Mouse (Mus musculus): ENCODE data around the gene Tnr. TPM values are rescaled to one million over a fixed set of nuclear protein-coding genes. Genes with fewer than 3 reads are reported as not detected.

Tnr gene
- polyA plus RNA-seq, 1 experiment from 2014 or later: 5.3 TPM

DNA sequence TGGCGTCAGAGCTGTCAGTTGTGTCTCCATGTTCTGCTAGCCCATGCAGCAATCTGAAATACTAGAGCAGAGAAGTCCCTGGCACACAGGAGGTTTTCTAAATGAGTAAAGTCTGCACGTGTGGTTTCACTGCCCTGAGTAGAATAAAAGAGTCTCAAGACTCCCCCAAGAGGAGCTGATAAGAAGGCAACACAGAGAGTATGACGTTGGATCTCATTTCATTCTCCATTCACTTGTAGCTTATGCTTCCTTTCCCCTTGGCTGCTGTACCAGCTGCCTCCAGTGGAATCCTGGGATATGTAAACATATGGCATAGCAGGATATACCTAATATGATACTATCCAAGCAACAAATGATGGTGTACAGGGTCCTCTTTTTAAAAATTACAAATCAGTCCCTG, 285.9 kb downstream of the Tnr start:
- Histone ChIP-seq H3K27me3 (replicated peaks) (no peaks in the 10 kb centered on the region), H3K36me3 (no peaks in the 10 kb centered on the region), H3K9me3 (replicated peaks) (no peaks in the 10 kb centered on the region), H3K4me2 (no peak overlapping the region), H3K4me1 (peaks cover 7% of the 10 kb centered on the region; the same call in 1 of the 2 replicates), H3K4me3 (replicated peaks) (no peak overlapping the region), H3K9ac (replicated peaks) (no peak overlapping the region), H3K27ac (replicated peaks) (no peak overlapping the region)
- 59% methylated on average over 3 of the region's 3 CpGs for WGBS
- no peak for ATAC-seq (ENCODE audit: low FRiP score)

DNA sequence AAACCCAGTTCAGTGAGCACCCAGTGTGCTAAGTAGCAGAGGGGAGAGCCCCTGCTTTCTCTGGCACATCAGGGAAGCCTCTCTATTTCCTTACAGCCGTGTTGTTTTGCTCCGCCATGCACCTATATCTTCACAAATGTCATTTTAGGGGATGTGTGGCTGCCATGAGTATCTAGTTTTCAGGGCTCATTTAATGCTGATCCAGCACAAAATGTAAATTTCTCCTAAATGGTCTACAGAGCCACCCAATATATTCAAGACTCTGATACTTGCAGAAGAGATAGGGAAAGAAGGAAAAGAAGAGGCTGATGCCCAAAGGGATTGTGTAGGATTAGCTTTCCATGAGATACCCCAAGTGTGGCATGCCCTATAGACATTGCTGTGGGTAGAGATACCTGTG, 288.2 kb downstream of the Tnr start:
- H3K9me3 ChIP-seq (replicated peaks): no peaks in the 10 kb centered on the region
- H3K27me3 ChIP-seq (replicated peaks): no peaks in the 10 kb centered on the region
- H3K9ac ChIP-seq (replicated peaks): no peak overlapping the region
- H3K4me3 ChIP-seq (replicated peaks): no peak overlapping the region
- H3K36me3 ChIP-seq: no peaks in the 10 kb centered on the region
- H3K4me2 ChIP-seq: no peak overlapping the region
- 88% methylated on average over 2 of the region's 2 CpGs for WGBS
- H3K4me1 ChIP-seq: peaks cover 16% of the 10 kb centered on the region
- H3K27ac ChIP-seq (replicated peaks): no peak overlapping the region
- no peak for ATAC-seq (ENCODE audit: low FRiP score)

DNA sequence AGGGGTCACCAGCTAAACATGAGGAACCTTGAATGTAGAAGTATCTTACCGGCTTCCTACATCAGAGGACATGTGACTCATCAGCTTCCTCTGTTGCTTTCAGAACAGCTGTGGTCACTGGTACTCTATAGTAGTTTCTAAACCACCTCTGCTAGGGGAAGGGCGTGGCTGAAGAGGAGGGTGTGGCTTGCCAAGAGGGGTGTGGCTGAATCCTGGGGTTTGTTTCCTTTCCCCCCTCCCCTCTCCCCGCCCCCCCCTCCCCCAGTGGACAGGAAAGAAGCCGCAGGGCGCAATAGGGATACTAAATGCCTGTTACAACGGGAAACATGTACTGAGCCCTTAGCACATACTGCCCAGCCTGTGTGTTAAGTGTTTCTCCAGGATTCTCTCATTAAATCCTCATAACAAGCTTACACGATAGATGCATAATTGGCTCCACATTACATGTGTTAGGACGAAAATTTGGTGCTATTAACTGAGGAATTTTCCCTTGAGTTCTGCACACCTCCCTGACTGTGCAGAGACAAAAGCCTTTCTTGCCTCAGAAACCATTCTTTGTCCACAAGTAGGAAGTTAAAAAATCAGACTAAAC, 289.3 kb downstream of the Tnr start:
- H3K4me2 ChIP-seq: no peak overlapping the region
- H3K27me3 ChIP-seq (replicated peaks): no peaks in the 10 kb centered on the region
- no peak overlapping the region for H3K27ac ChIP-seq (replicated peaks)
- H3K9ac ChIP-seq (replicated peaks): no peak overlapping the region
- H3K4me1 ChIP-seq: peaks cover 19% of the 10 kb centered on the region
- 7% methylated on average over 8 of the region's 8 CpGs for WGBS
- ATAC-seq (ENCODE audit: low FRiP score): no peak
- no peaks in the 10 kb centered on the region for H3K9me3 ChIP-seq (replicated peaks)
- H3K4me3 ChIP-seq (replicated peaks): no peak overlapping the region
- H3K36me3 ChIP-seq: no peaks in the 10 kb centered on the region

DNA sequence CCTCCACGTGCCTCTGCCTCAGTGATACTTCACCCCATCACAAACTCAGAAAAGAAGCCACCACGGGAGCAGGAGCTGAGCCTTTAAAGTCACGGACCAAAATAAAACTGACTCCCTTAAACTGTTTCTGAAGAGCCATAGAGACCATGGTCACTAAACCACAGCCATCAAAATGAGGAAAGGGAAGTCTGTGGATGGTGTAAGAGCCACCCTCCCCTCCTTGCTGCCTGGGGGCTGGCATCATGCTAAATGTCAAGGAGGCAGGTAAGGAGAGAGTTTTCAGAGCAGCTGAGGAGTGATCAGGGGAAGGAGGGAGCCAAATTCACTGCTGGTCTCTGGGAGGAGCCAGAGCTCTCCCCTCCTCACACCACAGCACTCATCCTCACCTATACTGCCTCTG, 290.8 kb downstream of the Tnr start:
- ATAC-seq (ENCODE audit: low FRiP score): no peak
- Histone ChIP-seq H3K4me2 (no peak overlapping the region), H3K4me3 (replicated peaks) (no peak overlapping the region), H3K36me3 (no peaks in the 10 kb centered on the region), H3K9ac (replicated peaks) (no peak overlapping the region), H3K9me3 (replicated peaks) (no peaks in the 10 kb centered on the region), H3K27me3 (replicated peaks) (no peaks in the 10 kb centered on the region), H3K4me1 (peaks cover 26% of the 10 kb centered on the region), H3K27ac (replicated peaks) (no peak overlapping the region)
- 53% methylated on average over 3 of the region's 3 CpGs for WGBS

DNA sequence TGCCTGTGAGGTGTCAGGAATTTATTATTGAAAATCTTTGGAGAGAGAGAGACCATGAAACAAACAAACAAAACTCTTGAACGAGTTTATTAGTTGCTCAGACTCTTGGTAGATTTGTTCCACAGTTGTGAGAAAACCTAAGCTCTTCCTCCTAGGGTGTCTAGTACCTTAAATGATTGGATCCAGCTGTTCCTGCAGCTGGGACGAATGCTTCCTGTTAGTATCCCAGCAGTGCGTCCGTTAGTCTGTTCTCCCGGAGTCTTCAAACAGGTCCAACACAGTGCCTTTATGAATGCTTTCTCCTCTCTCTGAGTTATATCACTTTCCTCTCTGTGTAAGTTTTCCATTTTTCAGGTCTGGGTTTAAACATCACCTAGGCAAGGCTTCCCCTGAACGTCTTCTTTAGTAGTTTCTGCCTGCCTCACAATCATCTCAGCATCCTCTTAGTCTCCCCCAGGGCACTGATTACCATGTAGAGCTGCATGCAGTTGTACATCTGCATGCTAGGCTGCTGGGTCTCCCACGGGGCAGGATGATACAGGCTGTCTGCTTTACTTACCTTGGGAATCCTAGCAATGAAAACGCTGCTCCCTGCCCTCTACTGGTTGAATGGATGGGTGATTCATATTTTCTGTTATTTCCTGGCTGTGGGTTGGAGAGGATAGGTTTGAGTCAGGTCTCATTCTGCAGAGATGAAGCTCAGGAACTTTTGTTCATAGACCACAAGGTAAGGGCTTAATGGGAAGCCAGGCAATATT, 293.2 kb downstream of the Tnr start:
- H3K9ac ChIP-seq (replicated peaks): no peak overlapping the region
- H3K4me3 ChIP-seq (replicated peaks): no peak overlapping the region
- no peaks in the 10 kb centered on the region for H3K9me3 ChIP-seq (replicated peaks)
- H3K27ac ChIP-seq (replicated peaks): no peak overlapping the region
- 42% methylated on average over 8 of the region's 8 CpGs for WGBS
- ATAC-seq (ENCODE audit: low FRiP score): no peak
- peaks cover 29% of the 10 kb centered on the region for H3K4me1 ChIP-seq
- H3K4me2 ChIP-seq: no peak overlapping the region
- H3K36me3 ChIP-seq: no peaks in the 10 kb centered on the region
- no peaks in the 10 kb centered on the region for H3K27me3 ChIP-seq (replicated peaks)

DNA sequence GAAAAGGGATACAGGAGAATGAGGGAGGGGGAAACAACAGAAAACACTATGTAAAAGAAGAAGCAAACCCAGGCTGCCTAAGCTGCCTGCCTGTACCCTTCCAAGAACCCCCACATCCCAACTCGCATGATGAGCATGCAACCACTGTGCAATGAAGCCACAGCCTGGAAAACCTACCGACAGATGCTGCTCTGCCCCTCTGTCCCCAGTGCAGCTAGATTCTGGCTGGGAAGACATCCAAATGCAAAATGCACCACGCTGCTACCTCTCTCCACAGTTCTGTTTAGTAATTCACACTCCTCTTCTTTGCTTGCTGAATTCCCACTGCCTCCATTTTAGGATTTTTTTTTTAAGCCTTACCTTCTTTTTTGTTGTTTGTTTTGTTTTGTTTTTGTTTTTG, 295.9 kb downstream of the Tnr start:
- H3K27me3 ChIP-seq (replicated peaks): no peaks in the 10 kb centered on the region
- peak overlapping the region; percentile 48; the same call in 1 of the 2 replicates for H3K27ac ChIP-seq (replicated peaks)
- 21% methylated on average over 3 of the region's 3 CpGs for WGBS

DNA sequence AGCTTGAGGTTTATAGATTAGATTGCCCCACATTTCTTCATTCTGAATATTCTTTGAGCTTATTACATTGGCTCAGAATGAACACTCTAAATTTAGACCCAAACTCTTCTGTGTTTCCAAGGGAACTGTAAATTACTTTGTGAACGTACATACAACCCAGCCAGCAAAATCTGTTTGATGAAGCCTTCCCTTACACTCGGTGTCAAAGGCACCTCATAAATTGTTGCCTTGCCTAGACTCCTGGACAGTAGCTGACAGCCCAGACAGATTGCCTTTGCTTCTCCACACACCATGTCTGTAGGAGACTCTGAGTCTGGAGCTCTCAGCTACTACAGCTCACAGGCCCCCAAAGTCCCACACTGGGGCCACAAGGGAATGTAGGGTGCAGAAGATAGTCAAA, 298.8 kb downstream of the Tnr start:
- no peaks in the 10 kb centered on the region for H3K9me3 ChIP-seq (replicated peaks)
- no peaks in the 10 kb centered on the region for H3K27me3 ChIP-seq (replicated peaks)
- no peak overlapping the region for H3K4me3 ChIP-seq (replicated peaks)
- H3K4me2 ChIP-seq: no peak overlapping the region
- 41% methylated on average over 2 of the region's 2 CpGs for WGBS
- H3K9ac ChIP-seq (replicated peaks): no peak overlapping the region
- no peak for ATAC-seq (ENCODE audit: low FRiP score)
- H3K27ac ChIP-seq (replicated peaks): no peak overlapping the region
- H3K36me3 ChIP-seq: no peaks in the 10 kb centered on the region
- peaks cover 10% of the 10 kb centered on the region; the same call in 1 of the 2 replicates for H3K4me1 ChIP-seq

More for the DNA sequence above, 295.9 kb downstream of the Tnr start:
- no peak overlapping the region for H3K4me2 ChIP-seq
- H3K9me3 ChIP-seq (replicated peaks): no peaks in the 10 kb centered on the region
- no peak overlapping the region for H3K9ac ChIP-seq (replicated peaks)
- H3K4me1 ChIP-seq: peaks cover 22% of the 10 kb centered on the region
- no peak overlapping the region for H3K4me3 ChIP-seq (replicated peaks)
- ATAC-seq (ENCODE audit: low FRiP score): no peak
- H3K36me3 ChIP-seq: no peaks in the 10 kb centered on the region

DNA sequence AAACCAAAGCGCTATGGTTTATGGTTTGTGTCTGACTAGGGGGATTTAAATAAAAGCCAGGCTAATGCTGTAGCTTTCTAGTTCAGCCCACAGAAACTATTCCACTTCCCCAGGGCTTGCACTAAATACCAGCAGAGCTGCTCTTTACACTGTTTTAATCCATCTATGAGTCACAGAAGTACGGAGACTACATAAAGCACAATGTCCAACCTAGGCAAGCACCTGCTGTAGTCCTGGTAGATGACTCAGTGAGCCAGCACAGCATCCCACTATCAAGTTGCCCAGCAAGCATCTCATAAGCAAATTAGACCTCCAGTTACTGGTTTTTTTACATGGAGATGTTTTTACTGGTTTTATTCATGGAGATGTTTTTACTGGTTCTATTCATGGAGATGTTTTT, 305.0 kb downstream of the Tnr start:
- H3K4me2 ChIP-seq: no peak overlapping the region
- no peaks in the 10 kb centered on the region for H3K36me3 ChIP-seq
- WGBS: 86% methylated on average over 2 of the region's 2 CpGs
- no peaks in the 10 kb centered on the region for H3K27me3 ChIP-seq (replicated peaks)
- no peak overlapping the region for H3K4me3 ChIP-seq (replicated peaks)
- no peak overlapping the region for H3K27ac ChIP-seq (replicated peaks)
- no peaks in the 10 kb centered on the region for H3K9me3 ChIP-seq (replicated peaks)
- H3K9ac ChIP-seq (replicated peaks): no peak overlapping the region
- ATAC-seq (ENCODE audit: low FRiP score): no peak
- no peaks in the 10 kb centered on the region for H3K4me1 ChIP-seq

DNA sequence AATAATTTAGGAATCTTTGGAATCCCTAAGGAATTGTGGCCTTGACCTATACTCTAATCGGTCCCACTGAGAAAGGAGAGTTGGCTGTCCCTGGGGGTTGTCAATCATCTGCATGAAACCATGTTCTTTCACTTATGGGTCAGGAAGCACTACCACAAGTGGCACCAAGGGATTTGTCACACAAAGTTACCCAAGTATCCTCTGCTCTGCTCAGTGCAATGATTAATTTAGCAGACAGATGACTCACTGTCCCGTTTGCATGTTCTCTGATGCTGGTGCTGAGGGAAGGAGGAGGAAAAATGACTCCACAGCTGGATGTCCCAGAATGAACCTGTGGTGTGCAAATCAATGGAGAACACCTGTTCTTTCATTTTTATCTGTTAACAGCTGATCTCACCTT, 309.6 kb downstream of the Tnr start:
- ATAC-seq (ENCODE audit: low FRiP score): no peak
- WGBS: 71% methylated on average over 2 of the region's 2 CpGs
- Histone ChIP-seq H3K4me3 (replicated peaks) (no peak overlapping the region), H3K27me3 (replicated peaks) (no peaks in the 10 kb centered on the region), H3K4me1 (no peaks in the 10 kb centered on the region), H3K27ac (replicated peaks) (no peak overlapping the region), H3K36me3 (no peaks in the 10 kb centered on the region), H3K9me3 (replicated peaks) (no peaks in the 10 kb centered on the region), H3K4me2 (no peak overlapping the region), H3K9ac (replicated peaks) (no peak overlapping the region)

DNA sequence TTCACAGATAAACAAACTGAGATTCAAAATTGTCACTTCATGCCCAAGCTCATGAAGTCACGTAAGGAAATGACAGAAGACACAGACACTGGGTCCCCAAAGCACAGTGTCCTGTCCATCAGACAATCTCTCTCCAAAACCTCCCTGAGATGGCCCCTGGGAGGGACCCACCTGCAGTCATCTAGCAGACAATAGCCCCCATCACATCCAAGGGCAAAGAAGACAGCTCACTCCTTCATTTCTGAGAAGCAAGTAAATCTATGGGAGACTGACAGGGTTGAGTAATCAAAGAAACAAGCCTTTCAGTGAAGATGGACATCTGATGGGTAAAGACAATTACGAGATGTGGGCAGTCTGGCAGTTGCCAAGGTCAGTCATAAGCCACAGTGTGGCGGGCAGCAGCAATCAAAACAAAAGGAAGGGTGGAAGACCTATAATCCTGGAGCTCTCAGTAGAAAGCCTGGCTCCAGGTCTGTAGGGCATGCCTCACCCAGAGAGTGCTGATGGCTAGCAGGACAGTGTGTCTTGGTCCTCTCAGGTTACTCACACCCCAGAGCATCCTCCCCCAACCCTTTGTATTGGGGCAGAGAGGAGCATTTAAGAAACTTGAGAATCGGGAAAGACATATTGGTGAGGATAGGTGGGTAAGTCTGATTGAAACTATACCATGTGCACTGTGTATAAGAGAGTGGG, 310.2 kb downstream of the Tnr start:
- H3K4me3 ChIP-seq (replicated peaks): no peak overlapping the region
- no peak overlapping the region for H3K4me2 ChIP-seq
- WGBS: 59% methylated on average over 4 of the region's 4 CpGs
- no peaks in the 10 kb centered on the region for H3K9me3 ChIP-seq (replicated peaks)
- no peaks in the 10 kb centered on the region for H3K36me3 ChIP-seq
- H3K27me3 ChIP-seq (replicated peaks): no peaks in the 10 kb centered on the region
- H3K9ac ChIP-seq (replicated peaks): no peak overlapping the region
- no peak for ATAC-seq (ENCODE audit: low FRiP score)
- H3K27ac ChIP-seq (replicated peaks): no peak overlapping the region
- no peaks in the 10 kb centered on the region for H3K4me1 ChIP-seq

DNA sequence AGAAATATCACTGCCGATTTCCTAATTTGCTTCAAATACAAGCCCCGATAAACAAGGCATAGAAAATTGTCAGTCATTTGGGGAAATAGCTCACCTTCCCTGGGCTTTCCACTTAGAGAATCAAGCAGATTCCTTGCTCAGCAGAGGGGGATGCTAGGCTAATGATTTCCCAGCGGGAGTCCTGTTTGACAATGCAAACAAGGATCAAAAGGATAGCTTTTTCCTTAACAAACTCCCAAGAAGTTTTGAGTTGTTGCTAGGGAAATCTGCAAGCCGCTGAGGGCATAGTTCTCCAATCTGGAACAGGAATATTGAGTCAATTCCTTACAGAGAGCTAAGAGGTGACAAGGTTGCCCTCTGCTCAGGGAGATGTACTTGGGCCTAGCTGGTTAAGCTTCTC, 311.6 kb downstream of the Tnr start:
- 11% methylated on average over 4 of the region's 4 CpGs for WGBS
- Histone ChIP-seq H3K4me1 (no peaks in the 10 kb centered on the region), H3K4me2 (no peak overlapping the region), H3K36me3 (no peaks in the 10 kb centered on the region), H3K27me3 (replicated peaks) (no peaks in the 10 kb centered on the region), H3K27ac (replicated peaks) (no peak overlapping the region), H3K9ac (replicated peaks) (no peak overlapping the region), H3K4me3 (replicated peaks) (no peak overlapping the region), H3K9me3 (replicated peaks) (no peaks in the 10 kb centered on the region)
- no peak for ATAC-seq (ENCODE audit: low FRiP score)

DNA sequence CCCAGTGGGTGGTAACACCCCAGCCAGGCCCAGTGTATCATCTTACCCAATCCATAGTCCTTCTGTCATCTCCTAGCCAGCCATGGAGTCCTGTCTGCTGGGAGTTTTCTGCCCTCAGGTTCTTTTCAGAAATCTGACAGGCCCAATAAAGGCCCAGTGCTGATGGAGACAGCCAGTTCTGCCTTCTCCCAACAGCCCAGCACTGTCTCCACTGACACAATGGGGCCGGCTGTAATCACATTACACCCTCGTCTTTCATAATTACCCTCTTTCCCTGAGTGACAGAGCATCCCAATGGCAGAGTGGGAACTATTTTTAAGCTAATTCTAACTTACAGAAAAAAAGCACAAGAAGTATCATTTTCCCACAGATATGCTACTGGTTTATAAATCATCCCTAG, 316.8 kb downstream of the Tnr start:
- H3K4me1 ChIP-seq: no peaks in the 10 kb centered on the region
- no peaks in the 10 kb centered on the region for H3K36me3 ChIP-seq
- WGBS: 30% methylated on average over 2 of the region's 2 CpGs
- H3K27ac ChIP-seq (replicated peaks): no peak overlapping the region
- no peak overlapping the region for H3K9ac ChIP-seq (replicated peaks)
- H3K27me3 ChIP-seq (replicated peaks): no peaks in the 10 kb centered on the region
- ATAC-seq (ENCODE audit: low FRiP score): no peak
- H3K9me3 ChIP-seq (replicated peaks): no peaks in the 10 kb centered on the region
- H3K4me2 ChIP-seq: no peak overlapping the region
- H3K4me3 ChIP-seq (replicated peaks): no peak overlapping the region
